Mouse (Mus musculus): ENCODE results near the gene Kalrn.

GRCm38 (mm10) chr16:34528234-34528983, 44.9 kb downstream of the Kalrn start:
- no peak for TF ChIP-seq FLI1 (IDR thresholded peaks at IDR 0.05; ENCODE audit: low read length)
- TF ChIP-seq GATA1 (IDR thresholded peaks at IDR 0.05; ENCODE audit: borderline replicate concordance, low read length): no peak

Measured in megakaryocyte, embryonic 14.5 days (primary cell).